In the genomic region with DNA sequence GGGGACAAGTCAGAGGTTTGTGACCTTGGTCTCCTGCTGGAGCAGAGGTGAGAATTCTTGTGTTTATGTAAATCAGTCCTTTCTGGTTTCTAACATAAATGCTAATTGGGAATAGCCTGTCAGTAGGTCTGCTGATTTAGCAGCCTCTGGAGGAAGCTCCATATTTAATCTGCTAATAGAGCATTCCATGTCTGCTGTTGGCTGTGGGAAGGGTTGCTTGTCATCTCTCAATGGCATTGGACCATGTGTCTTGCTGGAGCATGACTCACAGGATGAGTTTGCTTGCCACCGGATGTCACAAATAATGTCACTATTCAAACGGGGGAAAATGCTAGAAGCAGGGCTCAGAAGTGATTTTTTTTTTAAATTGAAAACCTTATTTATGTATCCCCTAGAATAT, we compare ENCODE assay signal across 28 mouse cellular contexts.
DNase-seq lines count a peak whose midpoint lies in the region; ATAC-seq and TF ChIP-seq lines count a peak whose summit lies in the region.
"Had no signal": no experiment of that assay in that cellular context is flagged by ENCODE, and none has a peak within 500 bp of the region (broad histone marks: within the 10 kb centered on the region; RNA-seq: fewer than 3 reads in every experiment).

No protein-coding gene starts in this region.

- H3K27me3 ChIP-seq in hindbrain, postnatal 0 days (ENCODE audit: insufficient read depth, low read length) = no peaks in the 10 kb centered on the region; the same call in 1 of the 2 replicates
- no peaks in the 10 kb centered on the region for H3K27me3 ChIP-seq in hindbrain, embryonic 14.5 days (ENCODE audit: control insufficient read depth, insufficient read depth, low read length)
- no peaks in the 10 kb centered on the region for H3K27me3 ChIP-seq in kidney, embryonic 14.5 days (ENCODE audit: control insufficient read depth, insufficient read depth, low read length)
- no peaks in the 10 kb centered on the region for H3K27me3 ChIP-seq in limb, embryonic 10.5 days (ENCODE audit: low read depth, poor library complexity, severe bottlenecking)
- H3K27me3 ChIP-seq: embryonic facial prominence, embryonic 13.5 days; heart, embryonic 13.5 days; hindbrain, embryonic 15.5 days; neural tube, embryonic 12.5 days had no signal

- peak; percentile 16 for DNase-seq in hindbrain, postnatal 0 days (ENCODE audit: low spot score)
- DNase-seq in hindbrain, embryonic 14.5 days (ENCODE audit: low spot score) = no peak
- peak; percentile 22 for DNase-seq in kidney, postnatal 14 days
- peak; percentile 65 for DNase-seq in Muller cell, postnatal 12 days (ENCODE audit: inconsistent ontology term)
- peak; percentile 46 for DNase-seq in brain, adult 2 months (ENCODE audit: low read depth, low spot score)
- DNase-seq in limb, embryonic 10.5 days (ENCODE audit: low spot score) = no peak
- DNase-seq: cerebellum, adult 11-12 months; cerebellum, adult 9-11 months; forebrain, postnatal 0 days; gastrocnemius, postnatal 10 days; layer of hippocampus, postnatal 36 days; liver; lung, embryonic 14.5 days; right cerebral cortex, postnatal 4 days; thymus, adult 18-20 months; thymus, postnatal 36 days had no signal

- no peaks in the 10 kb centered on the region for H3K9me3 ChIP-seq in hindbrain, postnatal 0 days (ENCODE audit: low read length)
- H3K9me3 ChIP-seq in hindbrain, embryonic 14.5 days (ENCODE audit: control insufficient read depth, low read length) = no peaks in the 10 kb centered on the region
- H3K9me3 ChIP-seq in kidney, embryonic 14.5 days (ENCODE audit: control insufficient read depth, low read length) = no peaks in the 10 kb centered on the region
- H3K9me3 ChIP-seq in limb, embryonic 10.5 days (replicated peaks) = no peaks in the 10 kb centered on the region
- H3K9me3 ChIP-seq: embryonic facial prominence, embryonic 13.5 days; forebrain, embryonic 10.5 days; heart, embryonic 13.5 days; hindbrain, embryonic 15.5 days; midbrain, embryonic 10.5 days; neural tube, embryonic 12.5 days had no signal

- 47% methylated on average over 2 of the region's 2 CpGs for WGBS in hindbrain, postnatal 0 days
- 55% methylated on average over 2 of the region's 2 CpGs for WGBS in hindbrain, embryonic 14.5 days
- 57% methylated on average over 2 of the region's 2 CpGs for WGBS in kidney, embryonic 14.5 days
- WGBS in limb, embryonic 10.5 days = 90% methylated on average over 2 of the region's 2 CpGs

- H3K4me3 ChIP-seq in hindbrain, postnatal 0 days (ENCODE audit: low read length) = no peak overlapping the region
- no peak overlapping the region for H3K4me3 ChIP-seq in hindbrain, embryonic 14.5 days (replicated peaks; ENCODE audit: low read length)
- H3K4me3 ChIP-seq in kidney, embryonic 14.5 days (ENCODE audit: low read length) = no peak overlapping the region
- H3K4me3 ChIP-seq in limb, embryonic 10.5 days = no peak overlapping the region
- H3K4me3 ChIP-seq: embryonic facial prominence, embryonic 13.5 days; forebrain, embryonic 10.5 days; heart, embryonic 13.5 days; hindbrain, embryonic 15.5 days; layer of hippocampus, adult 2 months; midbrain, embryonic 10.5 days; myocyte; neural tube, embryonic 12.5 days had no signal

- ATAC-seq in hindbrain, postnatal 0 days = no peak
- no peak for ATAC-seq in hindbrain, embryonic 14.5 days (ENCODE audit: low FRiP score)
- no peak for ATAC-seq in kidney, embryonic 14.5 days (ENCODE audit: low FRiP score, low TSS enrichment)
- ATAC-seq: forebrain, postnatal 0 days; midbrain, embryonic 16.5 days had no signal

- no peak overlapping the region for H3K4me2 ChIP-seq in hindbrain, postnatal 0 days (ENCODE audit: low read depth, low read length)
- H3K4me2 ChIP-seq in hindbrain, embryonic 14.5 days (replicated peaks) = no peak overlapping the region
- no peak overlapping the region for H3K4me2 ChIP-seq in kidney, embryonic 14.5 days (replicated peaks; ENCODE audit: low read depth, low read length)
- H3K4me2 ChIP-seq: embryonic facial prominence, embryonic 13.5 days; heart, embryonic 13.5 days; hindbrain, embryonic 15.5 days; lung, embryonic 14.5 days; neural tube, embryonic 12.5 days had no signal

- no peak for TF ChIP-seq CTCF in hindbrain, postnatal 0 days (IDR thresholded peaks at IDR 0.05; ENCODE audit: low read depth)

- no peak overlapping the region for H3K27ac ChIP-seq in hindbrain, postnatal 0 days
- H3K27ac ChIP-seq in hindbrain, embryonic 14.5 days = no peak overlapping the region
- H3K27ac ChIP-seq in kidney, embryonic 14.5 days (ENCODE audit: low read depth, low read length) = no peak overlapping the region
- H3K27ac ChIP-seq in limb, embryonic 10.5 days = no peak overlapping the region
- H3K27ac ChIP-seq: embryonic facial prominence, embryonic 13.5 days; forebrain, embryonic 10.5 days; heart, embryonic 13.5 days; hindbrain, embryonic 15.5 days; layer of hippocampus, adult 2 months; liver, embryonic 14.5 days; midbrain, embryonic 10.5 days; neural tube, embryonic 12.5 days; stomach, postnatal 0 days had no signal

- H3K36me3 ChIP-seq in hindbrain, postnatal 0 days (ENCODE audit: insufficient read depth, low read length) = no peaks in the 10 kb centered on the region
- H3K36me3 ChIP-seq in hindbrain, embryonic 14.5 days (replicated peaks; ENCODE audit: control insufficient read depth, insufficient read depth) = no peaks in the 10 kb centered on the region
- no peaks in the 10 kb centered on the region for H3K36me3 ChIP-seq in kidney, embryonic 14.5 days (ENCODE audit: control insufficient read depth, insufficient read depth, low read length)
- H3K36me3 ChIP-seq in limb, embryonic 10.5 days = no peaks in the 10 kb centered on the region
- H3K36me3 ChIP-seq: embryonic facial prominence, embryonic 13.5 days; forebrain, embryonic 10.5 days; heart, embryonic 13.5 days; hindbrain, embryonic 15.5 days; midbrain, embryonic 10.5 days; neural tube, embryonic 12.5 days had no signal

- H3K4me1 ChIP-seq in hindbrain, postnatal 0 days (ENCODE audit: insufficient read depth, low read length) = no peaks in the 10 kb centered on the region
- H3K4me1 ChIP-seq in hindbrain, embryonic 14.5 days (replicated peaks; ENCODE audit: control insufficient read depth, insufficient read depth, low read length) = peaks cover 4% of the 10 kb centered on the region; the same call in 1 of the 2 replicates
- no peaks in the 10 kb centered on the region for H3K4me1 ChIP-seq in kidney, embryonic 14.5 days (ENCODE audit: control insufficient read depth, insufficient read depth, low read length)
- peaks cover 4% of the 10 kb centered on the region; the same call in 1 of the 2 replicates for H3K4me1 ChIP-seq in limb, embryonic 10.5 days
- H3K4me1 ChIP-seq: forebrain, embryonic 10.5 days; heart, embryonic 13.5 days; hindbrain, embryonic 15.5 days; midbrain, embryonic 10.5 days; neural tube, embryonic 12.5 days had no signal

- no peak overlapping the region for H3K9ac ChIP-seq in hindbrain, postnatal 0 days (replicated peaks; ENCODE audit: low read length)
- no peak overlapping the region for H3K9ac ChIP-seq in hindbrain, embryonic 14.5 days
- no peak overlapping the region for H3K9ac ChIP-seq in kidney, embryonic 14.5 days (ENCODE audit: low read depth, low read length)
- H3K9ac ChIP-seq: embryonic facial prominence, embryonic 13.5 days; forebrain, postnatal 0 days; heart, embryonic 13.5 days; hindbrain, embryonic 15.5 days; liver, embryonic 14.5 days; lung, embryonic 14.5 days; neural tube, embryonic 12.5 days had no signal

Comparison
In these comparisons a context has a peak if more than half of its experiments do, and no peak if none do; other contexts are left out.
1. DNase-seq: peak in hindbrain, postnatal 0 days (single experiment), kidney, postnatal 14 days (single experiment), Muller cell, postnatal 12 days (single experiment) and brain, adult 2 months (single experiment); none in hindbrain, embryonic 14.5 days (single experiment) and limb, embryonic 10.5 days (single experiment).